Mouse (Mus musculus) stomach, postnatal 0 days (tissue): ENCODE measurements at regions not wholly inside any gene's neighbourhood (a gene's known extent, or its start where the extent isn't known, plus 50 kb on each side); places are given as distances from the start of the nearest gene placed in this dataset.

Experiments used
- CTCF ChIP-seq: IDR thresholded peaks from 2 replicates; pipeline ENCODE4 v1.5.1; 2016; ENCODE audit warnings: antibody characterized with exemption, low read depth, mild to moderate bottlenecking, moderate library complexity
- EP300 ChIP-seq: optimal IDR thresholded peaks from 2 replicates; pipeline ENCODE3; 2016; ENCODE audit warnings: antibody characterized with exemption

DNA sequence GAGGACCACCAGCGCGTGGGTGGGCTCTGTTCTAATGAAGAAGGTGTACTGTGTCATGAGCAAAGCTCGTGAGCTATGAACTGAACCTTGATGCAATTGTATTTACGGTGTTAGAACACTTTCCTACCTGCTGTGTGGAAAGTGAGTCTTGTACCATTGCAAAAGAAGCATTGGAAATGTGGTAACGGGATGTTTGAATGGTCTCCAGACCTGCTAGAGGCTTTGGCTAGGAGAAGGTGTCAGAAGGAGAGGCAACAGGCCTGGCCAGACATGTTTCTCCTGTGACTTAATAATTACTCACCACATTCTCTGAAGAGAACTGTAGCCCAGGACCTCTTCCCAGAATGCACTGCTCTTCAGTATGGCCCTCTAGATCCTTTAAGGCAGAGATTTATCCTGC is 51.3 kb upstream of the Slc45a1 start:
- TF ChIP-seq CTCF (no peak), EP300 (no peak)
